Comparison of ENCODE assay signal across 8 mouse cellular contexts in genomic region chr11:96351312-96351711, GRCm38 (mm10). TPM values are rescaled to one million over a fixed set of nuclear protein-coding genes. Genes with fewer than 3 reads are reported as not detected.
A peak's percentile ranks its signal among the peaks of the same experiment; 100 is the strongest.
DNase-seq lines count a peak whose midpoint lies in the region; ATAC-seq and TF ChIP-seq lines count a peak whose summit lies in the region.
"Had no signal": no experiment of that assay in that cellular context is flagged by ENCODE, and none has a peak within 500 bp of the region (broad histone marks: within the 10 kb centered on the region; RNA-seq: fewer than 3 reads in every experiment).

No protein-coding gene starts in this region.

- peak overlapping the region; percentile 63 for H3K9ac ChIP-seq in lung, embryonic 16.5 days (ENCODE audit: low read length)
- H3K9ac ChIP-seq in heart, postnatal 0 days (replicated peaks; ENCODE audit: low read depth, low read length), result no peak overlapping the region
- H3K9ac ChIP-seq in stomach, embryonic 16.5 days (ENCODE audit: low read length), result peak overlapping the region; percentile 88

- H3K4me3 ChIP-seq in lung, embryonic 16.5 days (ENCODE audit: low read length), result peak overlapping the region; percentile 75
- H3K4me3 ChIP-seq in heart, postnatal 0 days (ENCODE audit: low read depth, low read length), result peak overlapping the region; percentile 46
- H3K4me3 ChIP-seq in stomach, embryonic 16.5 days (replicated peaks; ENCODE audit: low read length), result peak overlapping the region; percentile 68

- no peaks in the 10 kb centered on the region for H3K36me3 ChIP-seq in lung, embryonic 16.5 days (ENCODE audit: control insufficient read depth, insufficient read depth, low read length)
- no peaks in the 10 kb centered on the region for H3K36me3 ChIP-seq in heart, postnatal 0 days (replicated peaks; ENCODE audit: control insufficient read depth, insufficient read depth, low read length)
- H3K36me3 ChIP-seq in stomach, embryonic 16.5 days (ENCODE audit: control insufficient read depth, insufficient read depth, low read length), result no peaks in the 10 kb centered on the region

- peaks cover 12% of the 10 kb centered on the region for H3K27me3 ChIP-seq in lung, embryonic 16.5 days (ENCODE audit: control insufficient read depth, insufficient read depth, low read depth, low read length)
- H3K27me3 ChIP-seq in heart, postnatal 0 days (ENCODE audit: control insufficient read depth, insufficient read depth, low read length), result peaks cover 96% of the 10 kb centered on the region
- peaks cover 16% of the 10 kb centered on the region for H3K27me3 ChIP-seq in stomach, embryonic 16.5 days (ENCODE audit: control insufficient read depth, insufficient read depth, low read length)

- peak overlapping the region; percentile 84 for H3K27ac ChIP-seq in lung, embryonic 16.5 days (ENCODE audit: low read length)
- peak overlapping the region; percentile 62; the same call in 1 of the 2 replicates for H3K27ac ChIP-seq in heart, postnatal 0 days (ENCODE audit: low read depth)
- peak overlapping the region; percentile 98 for H3K27ac ChIP-seq in stomach, embryonic 16.5 days (ENCODE audit: low read length)

- no peaks in the 10 kb centered on the region for H3K9me3 ChIP-seq in lung, embryonic 16.5 days (ENCODE audit: control insufficient read depth, low read length)
- H3K9me3 ChIP-seq in heart, postnatal 0 days (replicated peaks; ENCODE audit: control insufficient read depth, low read length), result no peaks in the 10 kb centered on the region
- no peaks in the 10 kb centered on the region for H3K9me3 ChIP-seq in stomach, embryonic 16.5 days (replicated peaks; ENCODE audit: control insufficient read depth, low read length)

- no peak for TF ChIP-seq EP300 in heart, postnatal 0 days (IDR thresholded peaks at IDR 0.05; ENCODE audit: low read depth)

- no peak for DNase-seq in lung, adult 18-20 months
- no peak for DNase-seq in heart, postnatal 0 days (ENCODE audit: low spot score)
- peak; percentile 73 for DNase-seq in kidney, postnatal 14 days
- no peak for DNase-seq in layer of hippocampus, postnatal 36 days
- DNase-seq: cerebellum, postnatal 14 days had no signal

- H3K4me2 ChIP-seq in lung, embryonic 16.5 days (ENCODE audit: low read depth, low read length), result peak overlapping the region; percentile 65
- H3K4me2 ChIP-seq in heart, postnatal 0 days (ENCODE audit: low read depth, low read length), result peak overlapping the region; percentile 49
- H3K4me2 ChIP-seq in stomach, embryonic 16.5 days (ENCODE audit: low read depth, low read length), result peak overlapping the region; percentile 79

- TF ChIP-seq CTCF in heart, postnatal 0 days (IDR thresholded peaks at IDR 0.05; ENCODE audit: low read depth), result no peak

- H3K4me1 ChIP-seq in lung, embryonic 16.5 days (replicated peaks; ENCODE audit: control insufficient read depth, insufficient read depth, low read length), result peaks cover 22% of the 10 kb centered on the region
- no peaks in the 10 kb centered on the region for H3K4me1 ChIP-seq in heart, postnatal 0 days (ENCODE audit: control insufficient read depth, insufficient read depth)
- peaks cover 38% of the 10 kb centered on the region for H3K4me1 ChIP-seq in stomach, embryonic 16.5 days (ENCODE audit: control insufficient read depth, insufficient read depth, low read length)

- ATAC-seq in lung, embryonic 16.5 days (ENCODE audit: low read depth), result peak; percentile 29
- ATAC-seq in heart, postnatal 0 days (ENCODE audit: insufficient read depth, low read depth), result no peak
- ATAC-seq in stomach, embryonic 16.5 days (ENCODE audit: insufficient read depth, low FRiP score), result no peak
- no peak for ATAC-seq in erythroid progenitor cell, adult 5-6 weeks (replicated peaks; ENCODE audit: low FRiP score, poor library complexity, severe bottlenecking)

- 12% methylated on average over 11 of the region's 11 CpGs for WGBS in lung, embryonic 16.5 days
- 26% methylated on average over 11 of the region's 11 CpGs for WGBS in heart, postnatal 0 days
- WGBS in stomach, embryonic 16.5 days, result 10% methylated on average over 11 of the region's 11 CpGs

RNA-seq across cellular contexts. Expression of gene Hoxb2, which starts 1.0 kb away (rescaled TPM):
- polyA plus RNA-seq in lung, embryonic 16.5 days (2015; fragmentation: Nextera tagmentation; extraction: Ambion mirVana), result 20.1 and 24.0 TPM in 2 replicates
- total RNA-seq in heart, postnatal 0 days (2014; rRNA removed; ENCODE audit: low replicate concordance), result 1.9 and 3.2 TPM in 2 replicates
- polyA plus RNA-seq in heart, postnatal 0 days (2015; fragmentation: Nextera tagmentation; extraction: Ambion mirVana), result 0.97 and 1.8 TPM in 2 replicates
- polyA plus RNA-seq in stomach, embryonic 16.5 days (2015; fragmentation: Nextera tagmentation; extraction: Ambion mirVana), result 9.1 and 11.5 TPM in 2 replicates
- total RNA-seq in layer of hippocampus, postnatal 36 days (2021), result not detected
- total RNA-seq in erythroid progenitor cell, adult 5-6 weeks (2015; ENCODE audit: low replicate concordance), result not detected in 2 replicates
- total RNA-seq in erythroid progenitor cell, adult 5-6 weeks (2017; ENCODE audit: low replicate concordance), result 1.0 TPM in 1 of 2 replicates, not detected in the other

RNA-seq across cellular contexts. Expression of gene Hoxb1, which starts 14.2 kb away (rescaled TPM):
- 0.18 TPM in 1 of 2 replicates, not detected in the other for polyA plus RNA-seq in lung, embryonic 16.5 days (2015; fragmentation: Nextera tagmentation; extraction: Ambion mirVana)
- not detected in 2 replicates for total RNA-seq in heart, postnatal 0 days (2014; rRNA removed; ENCODE audit: low replicate concordance)
- not detected in 2 replicates for polyA plus RNA-seq in heart, postnatal 0 days (2015; fragmentation: Nextera tagmentation; extraction: Ambion mirVana)
- 0.24 TPM in 1 of 2 replicates, not detected in the other for polyA plus RNA-seq in stomach, embryonic 16.5 days (2015; fragmentation: Nextera tagmentation; extraction: Ambion mirVana)
- not detected for total RNA-seq in layer of hippocampus, postnatal 36 days (2021)
- total RNA-seq in erythroid progenitor cell, adult 5-6 weeks (2015; ENCODE audit: low replicate concordance), result not detected in 2 replicates
- not detected in 2 replicates for total RNA-seq in erythroid progenitor cell, adult 5-6 weeks (2017; ENCODE audit: low replicate concordance)

RNA-seq across cellular contexts. Expression of gene Hoxb3, which starts 28.2 kb away (rescaled TPM):
- polyA plus RNA-seq in lung, embryonic 16.5 days (2015; fragmentation: Nextera tagmentation; extraction: Ambion mirVana), result 2.1 and 2.6 TPM in 2 replicates
- 0.08 and 0.66 TPM in 2 replicates for total RNA-seq in heart, postnatal 0 days (2014; rRNA removed; ENCODE audit: low replicate concordance)
- polyA plus RNA-seq in heart, postnatal 0 days (2015; fragmentation: Nextera tagmentation; extraction: Ambion mirVana), result 0.15 and 0.32 TPM in 2 replicates
- 0.99 and 1.5 TPM in 2 replicates for polyA plus RNA-seq in stomach, embryonic 16.5 days (2015; fragmentation: Nextera tagmentation; extraction: Ambion mirVana)
- total RNA-seq in layer of hippocampus, postnatal 36 days (2021), result not detected
- total RNA-seq in erythroid progenitor cell, adult 5-6 weeks (2015; ENCODE audit: low replicate concordance), result not detected in 2 replicates
- total RNA-seq in erythroid progenitor cell, adult 5-6 weeks (2017; ENCODE audit: low replicate concordance), result not detected in 2 replicates

RNA-seq across cellular contexts. Expression of gene Hoxb4, which starts 33.2 kb away (rescaled TPM):
- polyA plus RNA-seq in lung, embryonic 16.5 days (2015; fragmentation: Nextera tagmentation; extraction: Ambion mirVana), result 3.4 TPM in 2 replicates
- total RNA-seq in heart, postnatal 0 days (2014; rRNA removed; ENCODE audit: low replicate concordance), result 0.39 and 2.3 TPM in 2 replicates
- polyA plus RNA-seq in heart, postnatal 0 days (2015; fragmentation: Nextera tagmentation; extraction: Ambion mirVana), result 0.19 and 0.25 TPM in 2 replicates
- 2.2 and 2.7 TPM in 2 replicates for polyA plus RNA-seq in stomach, embryonic 16.5 days (2015; fragmentation: Nextera tagmentation; extraction: Ambion mirVana)
- total RNA-seq in layer of hippocampus, postnatal 36 days (2021), result not detected
- 1.3 TPM in 1 of 2 replicates, not detected in the other for total RNA-seq in erythroid progenitor cell, adult 5-6 weeks (2015; ENCODE audit: low replicate concordance)
- total RNA-seq in erythroid progenitor cell, adult 5-6 weeks (2017; ENCODE audit: low replicate concordance), result not detected in 2 replicates

RNA-seq across cellular contexts. Expression of gene Hoxb5, which starts 48.2 kb away (rescaled TPM):
- 39.2 and 46.6 TPM in 2 replicates for polyA plus RNA-seq in lung, embryonic 16.5 days (2015; fragmentation: Nextera tagmentation; extraction: Ambion mirVana)
- 0.19 TPM in 1 of 2 replicates, not detected in the other for total RNA-seq in heart, postnatal 0 days (2014; rRNA removed; ENCODE audit: low replicate concordance)
- polyA plus RNA-seq in heart, postnatal 0 days (2015; fragmentation: Nextera tagmentation; extraction: Ambion mirVana), result 0.08 and 0.25 TPM in 2 replicates
- 13.8 TPM in 2 replicates for polyA plus RNA-seq in stomach, embryonic 16.5 days (2015; fragmentation: Nextera tagmentation; extraction: Ambion mirVana)
- not detected for total RNA-seq in layer of hippocampus, postnatal 36 days (2021)
- total RNA-seq in erythroid progenitor cell, adult 5-6 weeks (2015; ENCODE audit: low replicate concordance), result not detected in 2 replicates
- not detected in 2 replicates for total RNA-seq in erythroid progenitor cell, adult 5-6 weeks (2017; ENCODE audit: low replicate concordance)
